Comparison of ENCODE assay signal across 8 mouse cellular contexts in genomic region chr11:52079978-52080377, GRCm38 (mm10). TPM values are rescaled to one million over a fixed set of nuclear protein-coding genes. Genes with fewer than 3 reads are reported as not detected.
DNase-seq lines count a peak whose midpoint lies in the region; ATAC-seq and TF ChIP-seq lines count a peak whose summit lies in the region.

No protein-coding gene starts in this region.

- no peak overlapping the region for H3K4me2 ChIP-seq in forebrain, postnatal 0 days (ENCODE audit: low read depth)
- H3K4me2 ChIP-seq in liver, postnatal 0 days (ENCODE audit: low read depth, low read length) = 0 out of 2 replicates have a peak overlapping the region, but pooled peaks have one; percentile 1

- no peak for TF ChIP-seq EP300 in liver, postnatal 0 days (IDR thresholded peaks at IDR 0.05; ENCODE audit: low read depth)

- 14% methylated on average over 5 of the region's 5 CpGs for WGBS in forebrain, postnatal 0 days
- WGBS in liver, postnatal 0 days (ENCODE audit: insufficient replicate concordance) = 17% methylated on average over 5 of the region's 5 CpGs

- ATAC-seq in forebrain, postnatal 0 days = peak; percentile 56
- peak; percentile 52 for ATAC-seq in liver, postnatal 0 days
- ATAC-seq in cerebellum, adult (ENCODE audit: insufficient number of reproducible peaks, low FRiP score, low TSS enrichment) = no peak

- H3K4me1 ChIP-seq in forebrain, postnatal 0 days (ENCODE audit: insufficient read depth) = no peaks in the 10 kb centered on the region
- H3K4me1 ChIP-seq in liver, postnatal 0 days (ENCODE audit: insufficient read depth) = peaks cover 16% of the 10 kb centered on the region

- no peak overlapping the region for H3K9ac ChIP-seq in forebrain, postnatal 0 days
- no peak overlapping the region for H3K9ac ChIP-seq in liver, postnatal 0 days (replicated peaks)

- no peak overlapping the region for H3K4me3 ChIP-seq in forebrain, postnatal 0 days (ENCODE audit: low read depth, low read length)
- no peak overlapping the region for H3K4me3 ChIP-seq in liver, postnatal 0 days (ENCODE audit: low read depth, low read length)

- peak; percentile 37 for DNase-seq in layer of hippocampus, adult 9-11 months
- DNase-seq in layer of hippocampus, postnatal 25 days (ENCODE audit: extremely low spot score in 1 of 2, low spot score in 1 of 2) = no peak
- peak; percentile 62 for DNase-seq in R1 (ENCODE audit: low read depth, low spot score)
- DNase-seq in forebrain, postnatal 0 days = peak; percentile 11
- peak; percentile 46 for DNase-seq in liver, postnatal 0 days
- peak; percentile 48 for DNase-seq in retina, embryonic 14.5 days (ENCODE audit: low spot score)
- no peak for DNase-seq in layer of hippocampus, adult 9-10 months (ENCODE audit: low spot score)

- H3K27me3 ChIP-seq in forebrain, postnatal 0 days (ENCODE audit: insufficient read depth, low read length) = no peaks in the 10 kb centered on the region
- no peaks in the 10 kb centered on the region for H3K27me3 ChIP-seq in liver, postnatal 0 days (ENCODE audit: insufficient read depth, low read length)

- H3K36me3 ChIP-seq in forebrain, postnatal 0 days (ENCODE audit: insufficient read depth) = no peaks in the 10 kb centered on the region
- H3K36me3 ChIP-seq in liver, postnatal 0 days (replicated peaks; ENCODE audit: insufficient read depth, low read length) = no peaks in the 10 kb centered on the region

- TF ChIP-seq CTCF in forebrain, postnatal 0 days (IDR thresholded peaks at IDR 0.05; ENCODE audit: low read depth) = no peak
- TF ChIP-seq CTCF in liver, postnatal 0 days (IDR thresholded peaks at IDR 0.05; ENCODE audit: low read depth) = no peak

- no peaks in the 10 kb centered on the region for H3K9me3 ChIP-seq in forebrain, postnatal 0 days (ENCODE audit: low read length)
- no peaks in the 10 kb centered on the region for H3K9me3 ChIP-seq in liver, postnatal 0 days (ENCODE audit: low read length)

- H3K27ac ChIP-seq in forebrain, postnatal 0 days (ENCODE audit: low read depth, low read length) = no peak overlapping the region
- H3K27ac ChIP-seq in liver, postnatal 0 days (ENCODE audit: low read depth) = no peak overlapping the region

RNA-seq across cellular contexts. Expression of gene Ppp2ca, which starts 18.5 kb away (rescaled TPM):
- 100 to 1,000 TPM; 115 to 119 TPM for total RNA-seq in layer of hippocampus, postnatal 25 days (2021)
- 141 and 143 TPM in 2 replicates for total RNA-seq in forebrain, postnatal 0 days (2014; rRNA removed)
- 105 and 112 TPM in 2 replicates for polyA plus RNA-seq in forebrain, postnatal 0 days (2015; fragmentation: Nextera tagmentation; extraction: Ambion mirVana)
- 23.2 and 24.3 TPM in 2 replicates for polyA plus RNA-seq in liver, postnatal 0 days (2015; fragmentation: Nextera tagmentation; extraction: Ambion mirVana)

Comparison
In these comparisons a context has a peak if more than half of its experiments do, and no peak if none do; other contexts are left out.
1. DNase-seq: peak in layer of hippocampus, adult 9-11 months (single experiment), R1 (single experiment), forebrain, postnatal 0 days (single experiment), liver, postnatal 0 days (single experiment) and retina, embryonic 14.5 days (single experiment); none in layer of hippocampus, postnatal 25 days (0 of 2) and layer of hippocampus, adult 9-10 months (single experiment).